Mouse (Mus musculus): ENCODE measurements at regions not wholly inside any gene's neighbourhood (a gene's known extent, or its start where the extent isn't known, plus 50 kb on each side); places are given as distances from the start of the nearest gene placed in this dataset.

DNA sequence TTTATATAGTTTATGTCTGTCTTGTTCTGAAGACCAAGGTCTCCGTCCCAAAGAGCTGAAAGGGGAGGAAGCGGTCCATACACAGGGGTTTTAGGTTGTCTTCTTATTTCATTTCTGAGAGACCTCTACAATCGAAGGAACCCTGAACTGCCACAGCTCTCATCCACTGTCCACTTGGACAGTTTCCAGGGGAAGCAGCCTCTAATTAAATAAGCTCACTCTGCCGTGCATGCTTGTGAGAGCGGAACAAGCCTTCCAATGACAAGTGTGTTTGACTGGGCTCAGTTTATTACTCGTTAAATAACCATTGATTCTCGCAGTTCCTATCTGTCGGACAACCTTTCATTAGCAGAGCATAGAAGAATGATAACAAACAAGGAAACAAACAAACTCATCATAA is 174.2 kb downstream of the Sec61b start:
- no peak for TF ChIP-seq GATA1 (IDR thresholded peaks at IDR 0.05; ENCODE audit: borderline replicate concordance, low read length)
- TF ChIP-seq FLI1 (IDR thresholded peaks at IDR 0.05; ENCODE audit: low read length), result no peak
